Mouse (Mus musculus): ENCODE data around the gene Scrg1. TPM values are rescaled to one million over a fixed set of nuclear protein-coding genes. Genes with fewer than 3 reads are reported as not detected.
"Not testable (repeated sequence)": the region's sequence is repeated elsewhere in the genome, so short reads cannot be mapped to it uniquely, and the experiment has no call there.

The Scrg1 gene
- total RNA-seq, 2 experiments from 2014 or later: not detected

GRCm38 (mm10) chr8:57498847-57499511 lies 43.3 kb downstream of the Scrg1 start:
- DNase-seq: peak; percentile 16
- intact Hi-C loops (cut with DNase I; ENCODE audit: low total_unique reads): no loop called here

DNA sequence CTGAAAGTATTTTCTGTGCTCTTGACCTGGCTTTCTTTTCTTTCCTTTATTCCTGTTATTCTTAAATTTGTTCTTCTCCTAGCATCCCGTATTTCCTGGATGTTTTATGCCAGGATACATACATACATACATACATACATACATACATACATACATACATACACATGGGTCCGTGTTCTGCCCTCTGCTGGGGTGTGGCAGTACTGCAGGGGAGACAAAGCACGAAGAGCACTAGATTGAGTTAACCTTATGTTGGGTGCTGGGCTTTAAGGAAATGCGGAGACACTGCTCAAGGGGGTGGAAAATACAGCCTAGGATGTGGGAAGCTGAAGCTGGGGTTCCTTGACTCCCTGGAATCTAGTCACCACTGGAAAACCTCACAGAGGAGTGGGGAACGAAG lies 47.9 kb downstream of the Scrg1 start:
- intact Hi-C loops (cut with DNase I; ENCODE audit: low total_unique reads): no loop called here
- DNase-seq: peak; percentile 20

GRCm38 (mm10) chr8:57505500-57505899 lies 49.8 kb downstream of the Scrg1 start:
- DNase-seq; intact Hi-C loops (cut with DNase I; ENCODE audit: low total_unique reads): not testable (repeated sequence)

GRCm38 (mm10) chr8:57507556-57508063 lies 51.9 kb downstream of the Scrg1 start:
- intact Hi-C loops (cut with DNase I; ENCODE audit: low total_unique reads): no loop called here
- DNase-seq: no peak

DNA sequence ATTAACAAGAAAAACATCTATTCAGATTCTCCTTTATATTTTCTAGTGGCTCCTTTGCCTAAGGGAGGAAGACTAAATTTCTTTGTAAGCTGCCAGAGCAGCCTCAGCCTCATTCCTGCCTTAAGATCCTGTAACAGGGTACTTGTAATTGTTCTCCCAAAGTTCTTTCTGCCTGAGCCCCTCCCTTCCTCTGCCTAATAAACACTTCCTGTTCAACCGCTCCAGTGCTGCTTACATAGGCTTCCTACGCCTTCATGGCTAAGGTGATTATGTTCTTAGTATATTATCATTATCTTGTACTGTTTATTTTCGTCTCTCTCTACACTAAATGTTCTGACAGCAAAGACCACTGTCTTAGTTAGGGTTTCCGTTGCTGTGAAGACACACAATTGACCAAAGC lies 52.9 kb downstream of the Scrg1 start:
- DNase-seq: no peak

DNA sequence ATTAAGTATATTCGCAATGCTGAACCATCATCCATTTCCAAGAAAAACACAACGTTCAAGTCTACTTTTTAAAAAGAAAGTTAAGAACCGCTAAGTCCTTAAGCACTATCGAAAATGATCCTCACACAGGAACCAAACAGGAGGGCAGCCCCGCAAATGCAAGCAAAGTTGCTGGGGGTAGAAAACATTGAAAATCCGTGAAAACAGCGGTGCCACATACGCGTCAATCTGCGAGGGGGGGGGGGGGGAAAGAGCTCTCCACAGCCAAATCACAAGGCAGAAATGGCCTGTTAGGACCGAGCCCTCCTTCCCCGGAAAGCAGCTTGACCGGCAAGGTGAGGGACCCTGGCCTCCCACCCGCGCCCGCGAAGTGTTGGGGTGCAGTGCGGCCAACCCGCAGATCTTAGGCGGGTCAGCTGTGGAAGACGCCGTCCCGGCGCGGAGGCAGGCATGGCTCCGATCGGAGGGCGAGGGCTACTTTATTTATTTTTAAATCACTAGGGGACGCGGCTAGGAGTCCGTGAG lies 55.1 kb downstream of the Scrg1 start:
- DNase-seq: no peak
- intact Hi-C loops (cut with DNase I; ENCODE audit: low total_unique reads): no loop called here

More for the DNA sequence above, 52.9 kb downstream of the Scrg1 start:
- intact Hi-C loops (cut with DNase I; ENCODE audit: low total_unique reads): no loop called here

DNA sequence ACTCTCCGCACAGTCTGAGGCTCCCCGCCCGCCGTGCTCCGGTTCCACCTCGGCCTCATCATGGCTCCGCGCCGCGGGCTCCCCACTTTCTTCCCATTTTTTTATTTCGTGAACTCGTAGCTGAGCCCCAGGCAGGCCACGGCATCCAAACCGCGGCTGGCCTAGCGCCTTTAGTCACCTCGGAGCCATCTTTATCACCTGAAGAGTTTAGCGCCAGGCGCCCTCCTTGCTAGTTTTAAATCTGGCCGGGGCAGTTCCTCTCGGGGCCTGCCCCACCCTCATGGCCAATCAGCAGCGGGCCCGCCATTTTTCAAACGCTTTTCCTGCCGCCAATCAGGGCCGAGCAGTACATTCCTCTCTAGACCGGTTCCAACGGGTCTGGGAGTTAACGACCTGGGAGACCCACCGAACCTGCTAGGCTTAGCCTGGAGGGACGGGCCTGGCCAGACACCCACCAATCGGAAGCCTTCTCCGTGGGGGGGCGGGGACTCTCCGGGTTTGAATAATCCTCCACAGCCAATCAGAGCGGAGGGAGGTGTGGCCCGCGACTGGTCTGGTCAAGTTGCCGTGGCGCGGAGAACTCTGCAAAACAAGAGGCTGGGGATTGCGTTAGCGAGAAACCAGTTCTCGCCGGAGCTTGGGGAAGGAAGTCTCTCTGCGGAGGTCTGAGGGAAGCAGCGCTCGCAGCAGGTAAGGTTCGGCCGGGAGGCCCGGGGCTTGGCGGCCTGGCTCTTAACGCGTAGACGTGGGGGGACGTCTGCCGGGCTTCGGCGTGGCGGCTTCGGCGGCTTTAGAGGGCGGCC lies 55.8 kb downstream of the Scrg1 start, which contains the start of gene Hmgb2:
Gene Hmgb2 (plus strand): TSS at position 592 of the 803 bp plus-strand sequence.
- intact Hi-C loops (cut with DNase I; ENCODE audit: low total_unique reads): no loop called here
- DNase-seq: peak; percentile 100

DNA sequence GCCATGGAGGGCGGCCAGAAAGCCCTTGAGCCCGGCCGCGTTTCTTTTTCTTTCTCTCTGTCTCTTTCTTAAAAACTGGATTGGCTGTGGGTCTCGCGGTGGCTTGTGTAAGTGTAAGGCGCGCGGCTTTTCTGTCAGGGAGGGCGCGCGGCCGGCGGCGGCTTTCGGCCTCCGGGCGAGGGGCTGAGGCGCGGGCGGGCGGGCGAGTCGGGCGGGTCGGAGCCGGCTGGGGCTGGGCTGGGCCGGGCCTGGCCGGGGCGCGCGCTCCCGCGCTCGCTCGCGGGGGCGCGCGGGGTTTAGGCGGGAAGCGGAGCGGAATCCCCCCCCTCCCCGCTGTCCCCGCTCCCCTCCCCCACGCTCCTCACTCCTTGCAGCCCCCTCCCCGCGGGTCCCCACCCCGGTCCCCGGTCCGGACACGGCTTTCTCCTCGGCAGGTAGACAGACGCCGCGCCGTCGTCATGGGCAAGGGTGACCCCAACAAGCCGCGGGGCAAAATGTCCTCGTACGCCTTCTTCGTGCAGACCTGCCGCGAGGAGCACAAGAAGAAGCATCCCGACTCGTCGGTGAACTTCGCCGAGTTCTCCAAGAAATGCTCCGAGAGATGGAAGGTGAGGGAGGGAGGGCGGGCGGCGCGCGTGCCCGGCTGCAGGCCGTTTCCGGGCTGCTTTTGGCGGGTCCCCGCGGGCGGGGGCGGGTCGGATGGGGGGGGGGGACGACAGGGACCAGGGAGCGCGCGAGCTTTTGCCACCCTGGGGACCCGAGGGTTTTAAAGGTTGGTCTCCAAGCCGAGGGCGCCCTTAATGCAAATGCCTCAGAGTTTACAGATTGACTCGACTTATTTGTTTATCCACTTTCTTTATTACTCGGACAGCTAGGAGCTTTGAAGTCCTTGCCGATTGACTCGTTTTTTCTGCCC lies 56.7 kb downstream of the Scrg1 start:
- DNase-seq: peak; percentile 42
- intact Hi-C loops (cut with DNase I; ENCODE audit: low total_unique reads): no loop called here

GRCm38 (mm10) chr8:57513178-57513661 lies 57.5 kb downstream of the Scrg1 start:
- intact Hi-C loops (cut with DNase I; ENCODE audit: low total_unique reads); DNase-seq: not testable (repeated sequence)

DNA sequence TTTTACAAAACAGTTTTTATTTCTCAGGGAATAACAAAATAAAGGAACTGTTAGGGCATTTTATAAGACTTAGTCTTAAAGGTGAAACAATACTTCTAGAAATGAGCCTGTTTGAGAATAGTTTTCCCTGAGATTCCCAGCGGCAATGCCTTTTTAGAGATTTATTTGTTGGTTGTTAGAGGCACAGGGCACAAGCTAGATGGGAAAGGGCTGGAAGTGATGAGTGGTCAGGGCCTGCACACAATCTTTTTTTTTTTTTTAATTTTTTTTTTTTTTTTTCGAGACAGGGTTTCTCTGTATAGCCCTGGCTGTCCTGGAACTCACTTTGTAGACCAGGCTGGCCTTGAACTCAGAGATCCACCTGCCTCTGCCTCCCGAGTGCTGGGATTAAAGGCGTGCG lies 61.0 kb downstream of the Scrg1 start:
- intact Hi-C loops (cut with DNase I; ENCODE audit: low total_unique reads): not testable (repeated sequence)

DNA sequence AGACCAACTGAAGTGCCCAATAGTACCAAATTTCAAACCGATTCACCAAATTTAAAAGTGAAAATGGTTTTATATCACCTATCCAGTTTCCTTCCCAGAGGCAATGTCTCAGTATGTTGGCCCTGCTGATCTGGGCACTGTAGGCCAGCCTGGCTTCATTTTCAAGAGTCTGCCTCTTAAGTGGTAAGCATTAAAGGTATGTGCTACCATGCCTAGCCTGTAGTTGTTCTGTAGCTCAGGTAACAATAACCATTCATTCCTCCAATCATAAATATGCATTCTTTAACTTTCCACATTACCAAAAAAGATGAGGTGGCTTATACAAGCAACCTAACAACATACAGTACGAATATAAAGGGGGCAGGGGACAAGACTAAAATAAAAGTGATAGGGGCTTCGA lies 62.0 kb downstream of the Scrg1 start:
- intact Hi-C loops (cut with DNase I; ENCODE audit: low total_unique reads): no loop called here
- DNase-seq: no peak

More for the DNA sequence above, 61.0 kb downstream of the Scrg1 start:
- not testable (repeated sequence) for DNase-seq

DNA sequence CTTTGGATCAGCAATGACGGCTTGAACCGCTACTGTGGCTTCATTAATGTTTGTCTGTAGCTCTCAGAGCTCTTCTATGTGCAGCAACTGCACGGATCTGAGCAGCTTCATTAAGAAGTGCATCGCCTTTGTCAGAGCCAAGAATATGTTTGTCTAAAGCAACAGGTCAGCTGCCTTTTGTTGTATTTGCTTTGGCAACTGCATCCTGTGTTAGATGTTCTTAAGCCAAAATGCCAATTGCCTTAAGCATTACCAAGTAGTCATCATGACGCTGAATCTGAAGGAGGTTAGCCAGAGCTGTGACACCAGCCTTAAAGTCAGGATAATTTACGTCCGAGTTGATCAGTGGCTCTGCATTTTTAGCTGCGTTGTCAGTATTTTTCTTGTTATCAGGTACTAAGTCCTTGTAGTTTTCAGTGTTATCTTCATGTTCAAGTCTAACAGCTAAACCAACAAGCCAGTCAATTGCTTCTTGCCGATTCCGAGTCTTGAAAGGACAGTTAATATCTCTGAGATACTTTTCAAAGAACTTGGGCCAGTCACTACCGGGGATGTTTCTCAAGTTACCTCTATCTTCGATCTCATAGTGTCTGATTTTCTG lies 64.6 kb downstream of the Scrg1 start:
- intact Hi-C loops (cut with DNase I; ENCODE audit: low total_unique reads): no loop called here
- DNase-seq: no peak

Other genes starting within 250 kb of the Scrg1 start
- under 1 TPM; 0.29 to 0.47 TPM for gene Hand2, start 134.9 kb upstream of the Scrg1 start, total RNA-seq (2021)
- gene Sap30, start 31.9 kb downstream of the Scrg1 start, total RNA-seq (2021): 10 to 100 TPM; 16.7 to 26.8 TPM
- gene Hmgb2, start 56.0 kb downstream of the Scrg1 start, total RNA-seq (2021): 10 to 100 TPM; 19.2 to 21.8 TPM
- gene Galnt7, start 197.1 kb downstream of the Scrg1 start, total RNA-seq (2021): 1 to 10 TPM; 3.5 to 4.9 TPM